Mouse (Mus musculus): Measurements from ENCODE around the gene Cnn2.

- TF ChIP-seq CTCF (IDR thresholded peaks at IDR 0.05; ENCODE audit: insufficient read depth, low read length): no peak
- no peak for TF ChIP-seq POLR2A (IDR thresholded peaks at IDR 0.05; ENCODE audit: borderline replicate concordance, extremely low read depth, low read depth, low read length)
Measured at GRCm38 (mm10) chr10:79974087-79974486, 14.3 kb upstream of the Cnn2 start.
